Mouse (Mus musculus) embryonic fibroblast, embryonic 13.5 days (primary cell): ENCODE measurements around the gene Mast3.
A peak's percentile ranks its signal among the peaks of the same experiment; 100 is the strongest.

Source experiments
- CTCF ChIP-seq: IDR thresholded peaks from 2 replicates; pipeline ENCODE4 v1.5.1; 2011; ENCODE audit warnings: mild to moderate bottlenecking, control low read depth, low read length, moderate library complexity, borderline replicate concordance; ENCODE audit not compliant: insufficient read depth
- POLR2A ChIP-seq: IDR thresholded peaks from 2 replicates; pipeline ENCODE4 v1.6.1; 2011; ENCODE audit warnings: low read depth, mild to moderate bottlenecking, control low read depth, low read length, moderate library complexity

GRCm38 (mm10) chr8:70760775-70761406 lies 44.0 kb downstream of the Mast3 start, which contains the start of gene Mpv17l2:
- TF ChIP-seq CTCF (no peak), POLR2A (peak; percentile 81)
